Comparison of ENCODE assay signal across 12 mouse cellular contexts in the genomic region with DNA sequence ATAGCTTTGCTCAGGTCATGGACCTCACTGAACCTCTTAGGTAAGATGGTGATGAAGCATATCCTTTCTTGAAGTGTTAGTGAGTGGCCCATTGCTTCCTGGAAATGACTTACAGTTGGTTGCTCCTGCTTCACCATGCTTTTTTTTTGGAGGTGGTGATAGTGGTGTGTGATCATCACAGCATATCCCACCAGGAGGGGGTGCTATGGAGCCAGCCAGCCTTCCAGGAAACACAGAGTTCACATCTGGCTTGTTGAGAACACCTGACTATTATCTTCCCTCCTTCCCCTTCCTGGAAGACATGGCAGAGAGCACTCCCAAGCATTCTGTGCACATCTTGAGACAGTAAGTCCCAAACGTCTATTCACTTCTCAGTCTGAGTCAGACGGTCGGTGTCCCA.
DNase-seq lines count a peak whose midpoint lies in the region; ATAC-seq and TF ChIP-seq lines count a peak whose summit lies in the region.
"Had no signal": no experiment of that assay in that cellular context is flagged by ENCODE, and none has a peak within 500 bp of the region (broad histone marks: within the 10 kb centered on the region; RNA-seq: fewer than 3 reads in every experiment).

No protein-coding gene starts in this region.

- no peak for DNase-seq in heart, postnatal 0 days (ENCODE audit: low spot score)
- DNase-seq in heart, postnatal 25 days (ENCODE audit: low spot score), result no peak
- DNase-seq in thymus, adult 2 months, result peak; percentile 13
- DNase-seq in thymus, adult 18-20 months, result no peak
- DNase-seq in liver, embryonic 14.5 days (ENCODE audit: low read depth in 3 of 3, low spot score in 3 of 3), result no peak
- peak; percentile 5 to 9 for DNase-seq in thymus, postnatal 36 days
- no peak for DNase-seq in spleen, adult 12 weeks (ENCODE audit: low spot score)
- DNase-seq: adrenal gland, postnatal 36 days had no signal

- no peak overlapping the region for H3K9ac ChIP-seq in heart, postnatal 0 days (replicated peaks; ENCODE audit: low read depth, low read length)
- H3K9ac ChIP-seq in liver, embryonic 14.5 days (replicated peaks), result no peak overlapping the region
- H3K9ac ChIP-seq in forebrain, embryonic 16.5 days (replicated peaks; ENCODE audit: low read depth, low read length), result no peak overlapping the region
- H3K9ac ChIP-seq: limb, embryonic 13.5 days; midbrain, embryonic 12.5 days had no signal

- WGBS in heart, postnatal 0 days, result 78% methylated on average over 3 of the region's 3 CpGs
- 90% methylated on average over 3 of the region's 3 CpGs for WGBS in thymus, adult 2 months
- WGBS in liver, embryonic 14.5 days (ENCODE audit: insufficient replicate concordance), result 56% methylated on average over 3 of the region's 3 CpGs
- WGBS in forebrain, embryonic 16.5 days, result 84% methylated on average over 3 of the region's 3 CpGs

- H3K4me3 ChIP-seq in heart, postnatal 0 days (ENCODE audit: low read depth, low read length), result no peak overlapping the region
- no peak overlapping the region for H3K4me3 ChIP-seq in thymus, adult 2 months (ENCODE audit: control insufficient read depth, insufficient read depth, low read length)
- no peak overlapping the region for H3K4me3 ChIP-seq in liver, embryonic 14.5 days (ENCODE audit: insufficient read depth in 1 of 2, low read depth in 2 of 2, low read length in 2 of 2)
- H3K4me3 ChIP-seq in forebrain, embryonic 16.5 days (replicated peaks; ENCODE audit: low read length), result no peak overlapping the region
- H3K4me3 ChIP-seq: limb, embryonic 13.5 days; midbrain, embryonic 12.5 days had no signal

- no peaks in the 10 kb centered on the region for H3K27me3 ChIP-seq in heart, postnatal 0 days (ENCODE audit: control insufficient read depth, insufficient read depth, low read length)
- no peaks in the 10 kb centered on the region for H3K27me3 ChIP-seq in thymus, adult 2 months (ENCODE audit: control insufficient read depth, insufficient read depth, low read length)
- H3K27me3 ChIP-seq in liver, embryonic 14.5 days (ENCODE audit: control insufficient read depth, insufficient read depth, low read length), result no peaks in the 10 kb centered on the region
- no peaks in the 10 kb centered on the region for H3K27me3 ChIP-seq in forebrain, embryonic 16.5 days (replicated peaks; ENCODE audit: control insufficient read depth, insufficient read depth, low read length)
- H3K27me3 ChIP-seq: midbrain, embryonic 12.5 days had no signal

- TF ChIP-seq POLR2A in thymus, adult 2 months (IDR thresholded peaks at IDR 0.05; ENCODE audit: control insufficient read depth, extremely low read depth, insufficient read depth, low read length, poor library complexity), result no peak

- H3K4me1 ChIP-seq in heart, postnatal 0 days (ENCODE audit: control insufficient read depth, insufficient read depth), result no peaks in the 10 kb centered on the region
- H3K4me1 ChIP-seq in thymus, adult 2 months (replicated peaks; ENCODE audit: control insufficient read depth, insufficient read depth, low read length), result no peaks in the 10 kb centered on the region
- peaks cover 0 to 2% of the 10 kb centered on the region in 2 experiments; a peak in 1 of 4 replicates for H3K4me1 ChIP-seq in liver, embryonic 14.5 days (replicated peaks; ENCODE audit: control insufficient read depth in 2 of 2, insufficient read depth in 2 of 2, low read length in 1 of 2)
- no peaks in the 10 kb centered on the region for H3K4me1 ChIP-seq in forebrain, embryonic 16.5 days (replicated peaks; ENCODE audit: control insufficient read depth, insufficient read depth, low read length)
- H3K4me1 ChIP-seq: midbrain, embryonic 12.5 days had no signal

- no peaks in the 10 kb centered on the region for H3K36me3 ChIP-seq in heart, postnatal 0 days (replicated peaks; ENCODE audit: control insufficient read depth, insufficient read depth, low read length)
- H3K36me3 ChIP-seq in thymus, adult 2 months (ENCODE audit: control insufficient read depth, insufficient read depth, low read length), result no peaks in the 10 kb centered on the region
- no peaks in the 10 kb centered on the region for H3K36me3 ChIP-seq in liver, embryonic 14.5 days (replicated peaks; ENCODE audit: control insufficient read depth, insufficient read depth, low read depth)
- no peaks in the 10 kb centered on the region for H3K36me3 ChIP-seq in forebrain, embryonic 16.5 days (ENCODE audit: control insufficient read depth, insufficient read depth)
- H3K36me3 ChIP-seq: limb, embryonic 13.5 days; midbrain, embryonic 12.5 days had no signal

- intact Hi-C loops in heart, postnatal 25 days (cut with DNase I), result loop anchor here (10.0 kb wide), 1 partner anchor 154 kb away; no protein-coding TSS in a partner anchor

- no peak overlapping the region for H3K4me2 ChIP-seq in heart, postnatal 0 days (ENCODE audit: low read depth, low read length)
- no peak overlapping the region for H3K4me2 ChIP-seq in liver, embryonic 14.5 days (ENCODE audit: low read depth)
- H3K4me2 ChIP-seq in forebrain, embryonic 16.5 days (ENCODE audit: low read length), result no peak overlapping the region
- H3K4me2 ChIP-seq: heart, embryonic 11.5 days; limb, embryonic 13.5 days; midbrain, embryonic 12.5 days had no signal

- no peak overlapping the region for H3K27ac ChIP-seq in heart, postnatal 0 days (ENCODE audit: low read depth)
- no peak overlapping the region for H3K27ac ChIP-seq in thymus, adult 2 months (ENCODE audit: control insufficient read depth, insufficient read depth, low read length)
- H3K27ac ChIP-seq in liver, embryonic 14.5 days, result no peak overlapping the region
- H3K27ac ChIP-seq in forebrain, embryonic 16.5 days (ENCODE audit: low read length), result no peak overlapping the region
- H3K27ac ChIP-seq: limb, embryonic 13.5 days; midbrain, embryonic 12.5 days had no signal

- no peak for ATAC-seq in heart, postnatal 0 days (ENCODE audit: insufficient read depth, low read depth)
- ATAC-seq in liver, embryonic 14.5 days (ENCODE audit: insufficient read depth), result no peak
- no peak for ATAC-seq in forebrain, embryonic 16.5 days

- TF ChIP-seq EP300 in heart, postnatal 0 days (IDR thresholded peaks at IDR 0.05; ENCODE audit: low read depth), result no peak
- TF ChIP-seq EP300 in liver, embryonic 14.5 days (IDR thresholded peaks at IDR 0.05; ENCODE audit: low read depth), result no peak

- H3K9me3 ChIP-seq in heart, postnatal 0 days (replicated peaks; ENCODE audit: control insufficient read depth, low read length), result no peaks in the 10 kb centered on the region
- no peaks in the 10 kb centered on the region for H3K9me3 ChIP-seq in liver, embryonic 14.5 days (ENCODE audit: control insufficient read depth, low read length)
- no peaks in the 10 kb centered on the region for H3K9me3 ChIP-seq in forebrain, embryonic 16.5 days (ENCODE audit: control insufficient read depth, low read length)
- H3K9me3 ChIP-seq: limb, embryonic 13.5 days; midbrain, embryonic 12.5 days had no signal

- TF ChIP-seq CTCF in heart, postnatal 0 days (IDR thresholded peaks at IDR 0.05; ENCODE audit: low read depth), result peak; percentile 14; the same call in 1 of the 2 replicates
- TF ChIP-seq CTCF in thymus, adult 2 months (IDR thresholded peaks at IDR 0.05; ENCODE audit: borderline replicate concordance, control insufficient read depth, extremely low read depth, insufficient read depth, low read length, poor library complexity), result no peak
- peak; percentile 52 for TF ChIP-seq CTCF in liver, embryonic 14.5 days (IDR thresholded peaks at IDR 0.05; ENCODE audit: low read depth)

Comparison
In these comparisons a context has a peak if more than half of its experiments do, and no peak if none do; other contexts are left out.
1. DNase-seq: peak in thymus, adult 2 months (single experiment) and thymus, postnatal 36 days (2 of 2); none in heart, postnatal 0 days (single experiment), heart, postnatal 25 days (single experiment), thymus, adult 18-20 months (0 of 2), liver, embryonic 14.5 days (0 of 3) and spleen, adult 12 weeks (single experiment).